Comparison of ENCODE assay signal across 8 mouse cellular contexts in genomic region chrX:72022750-72023398, GRCm38 (mm10). TPM values are rescaled to one million over a fixed set of nuclear protein-coding genes. Genes with fewer than 3 reads are reported as not detected.
DNase-seq lines count a peak whose midpoint lies in the region; ATAC-seq lines count a peak whose summit lies in the region.
"Had no signal": no experiment of that assay in that cellular context is flagged by ENCODE, and none has a peak within 500 bp of the region (broad histone marks: within the 10 kb centered on the region; RNA-seq: fewer than 3 reads in every experiment).

No protein-coding gene starts in this region.

- H3K9me3 ChIP-seq in kidney, embryonic 15.5 days (replicated peaks), result no peaks in the 10 kb centered on the region
- H3K9me3 ChIP-seq in embryonic facial prominence, embryonic 11.5 days (replicated peaks; ENCODE audit: control insufficient read depth, low read length), result no peaks in the 10 kb centered on the region
- H3K9me3 ChIP-seq in limb, embryonic 10.5 days (replicated peaks), result no peaks in the 10 kb centered on the region

- H3K9ac ChIP-seq in kidney, embryonic 15.5 days, result no peak overlapping the region
- H3K9ac ChIP-seq in embryonic facial prominence, embryonic 11.5 days (replicated peaks; ENCODE audit: low read length), result no peak overlapping the region

- DNase-seq in kidney, postnatal 14 days, result peak; percentile 15
- peak; percentile 27 for DNase-seq in R1 (ENCODE audit: low read depth, low spot score)
- peak; percentile 69 for DNase-seq in embryonic facial prominence, embryonic 11.5 days (ENCODE audit: low spot score)
- peak; percentile 39 for DNase-seq in limb, embryonic 10.5 days (ENCODE audit: low spot score)
- peak; percentile 28 to 29 for DNase-seq in right cerebral cortex, postnatal 10 days (ENCODE audit: low spot score in 2 of 2)
- no peak for DNase-seq in spleen, adult 18-20 months

- H3K36me3 ChIP-seq in kidney, embryonic 15.5 days, result no peaks in the 10 kb centered on the region
- no peaks in the 10 kb centered on the region for H3K36me3 ChIP-seq in embryonic facial prominence, embryonic 11.5 days (replicated peaks; ENCODE audit: control insufficient read depth, insufficient read depth, low read depth, low read length)
- H3K36me3 ChIP-seq in limb, embryonic 10.5 days, result no peaks in the 10 kb centered on the region

- H3K4me1 ChIP-seq in kidney, embryonic 15.5 days, result no peaks in the 10 kb centered on the region
- H3K4me1 ChIP-seq in embryonic facial prominence, embryonic 11.5 days (ENCODE audit: control insufficient read depth, insufficient read depth, low read length), result no peaks in the 10 kb centered on the region
- H3K4me1 ChIP-seq in limb, embryonic 10.5 days, result no peaks in the 10 kb centered on the region

- WGBS in kidney, embryonic 15.5 days, result 44% methylated on average over 10 of the region's 10 CpGs
- 39% methylated on average over 10 of the region's 10 CpGs for WGBS in embryonic facial prominence, embryonic 11.5 days
- 40% methylated on average over 10 of the region's 10 CpGs for WGBS in limb, embryonic 10.5 days

- ATAC-seq in kidney, embryonic 15.5 days (replicated peaks; ENCODE audit: low FRiP score), result no peak
- no peak for ATAC-seq in embryonic facial prominence, embryonic 11.5 days (replicated peaks; ENCODE audit: insufficient number of reproducible peaks, low FRiP score, low TSS enrichment, low read depth)

- no peak overlapping the region for H3K4me3 ChIP-seq in kidney, embryonic 15.5 days (replicated peaks)
- H3K4me3 ChIP-seq in embryonic facial prominence, embryonic 11.5 days (ENCODE audit: low read depth, low read length), result no peak overlapping the region
- H3K4me3 ChIP-seq in limb, embryonic 10.5 days, result no peak overlapping the region
- H3K4me3 ChIP-seq: erythroblast, embryonic 14.5 days had no signal

- no peak overlapping the region for H3K27ac ChIP-seq in kidney, embryonic 15.5 days
- H3K27ac ChIP-seq in embryonic facial prominence, embryonic 11.5 days (replicated peaks; ENCODE audit: low read depth, low read length), result no peak overlapping the region
- H3K27ac ChIP-seq in limb, embryonic 10.5 days, result no peak overlapping the region

- no peak overlapping the region for H3K4me2 ChIP-seq in kidney, embryonic 15.5 days
- H3K4me2 ChIP-seq in embryonic facial prominence, embryonic 11.5 days (ENCODE audit: low read depth, low read length), result no peak overlapping the region

- peaks cover 7% of the 10 kb centered on the region; the same call in 1 of the 2 replicates for H3K27me3 ChIP-seq in kidney, embryonic 15.5 days
- no peaks in the 10 kb centered on the region for H3K27me3 ChIP-seq in embryonic facial prominence, embryonic 11.5 days (ENCODE audit: control insufficient read depth, insufficient read depth, low read length)
- peaks cover 13% of the 10 kb centered on the region; the same call in 1 of the 2 replicates for H3K27me3 ChIP-seq in limb, embryonic 10.5 days (ENCODE audit: low read depth, poor library complexity, severe bottlenecking)

RNA-seq across cellular contexts. Expression of gene Cnga2, which starts 31.2 kb away (rescaled TPM):
- polyA plus RNA-seq in kidney, embryonic 15.5 days (2015; fragmentation: Nextera tagmentation; extraction: Ambion mirVana), result 0.09 and 0.17 TPM in 2 replicates
- 0.08 TPM in 1 of 2 replicates, not detected in the other for polyA plus RNA-seq in embryonic facial prominence, embryonic 11.5 days (2014; fragmentation: Nextera tagmentation; extraction: Ambion mirVana)
- polyA plus RNA-seq in limb, embryonic 10.5 days (2016; fragmentation: Nextera tagmentation; extraction: Ambion mirVana), result 0.04 and 0.10 TPM in 2 replicates
- polyA plus RNA-seq: erythroblast, embryonic 14.5 days had no signal

RNA-seq across cellular contexts. Expression of gene Fate1, which starts 50.1 kb away (rescaled TPM):
- polyA plus RNA-seq in kidney, embryonic 15.5 days (2015; fragmentation: Nextera tagmentation; extraction: Ambion mirVana), result not detected in 2 replicates
- polyA plus RNA-seq in embryonic facial prominence, embryonic 11.5 days (2014; fragmentation: Nextera tagmentation; extraction: Ambion mirVana), result not detected in 2 replicates
- not detected in 2 replicates for polyA plus RNA-seq in limb, embryonic 10.5 days (2016; fragmentation: Nextera tagmentation; extraction: Ambion mirVana)
- polyA plus RNA-seq: erythroblast, embryonic 14.5 days had no signal

Comparison
In these comparisons a context has a peak if more than half of its experiments do, and no peak if none do; other contexts are left out.
1. DNase-seq: peak in kidney, postnatal 14 days (single experiment), R1 (single experiment), embryonic facial prominence, embryonic 11.5 days (single experiment), limb, embryonic 10.5 days (single experiment) and right cerebral cortex, postnatal 10 days (2 of 2); none in spleen, adult 18-20 months (0 of 2).